Mouse (Mus musculus): Measurements from ENCODE around the gene Rgs6.

DNA sequence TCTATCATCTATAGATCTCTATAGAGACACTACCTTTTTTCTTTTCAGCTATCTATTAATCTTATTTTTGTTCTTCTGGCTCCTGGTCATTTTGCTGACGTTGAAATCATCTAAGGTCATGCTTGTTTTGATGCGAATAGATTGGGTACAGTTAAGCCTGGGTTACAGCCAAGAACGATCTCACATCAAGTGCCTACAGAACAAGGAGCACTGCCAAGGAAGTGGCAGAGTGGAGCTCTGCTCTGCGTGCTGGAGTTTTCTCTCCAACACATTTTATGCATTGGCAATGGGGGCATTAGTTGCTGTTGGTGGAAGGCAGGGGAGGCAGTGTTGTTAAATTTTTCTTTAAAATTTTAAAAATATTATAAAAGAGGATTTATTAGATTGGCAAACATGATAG is 138.2 kb downstream of the Rgs6 start:
- TF ChIP-seq POLR2A (IDR thresholded peaks at IDR 0.05; ENCODE audit: low read depth, low read length) (no peak), CTCF (conservative IDR thresholded peaks at IDR 0.05; ENCODE audit: insufficient read depth, insufficient read length, low read depth, low read length) (no peak)

Data from kidney, adult 2 months (tissue).